Mouse (Mus musculus) ES-Bruce4 (cell line): Measurements from ENCODE around the gene Celf5. TPM values are rescaled to one million over a fixed set of nuclear protein-coding genes. Genes with fewer than 3 reads are reported as not detected.

Experiments used
- H3K27ac ChIP-seq: 2 replicates; pipeline ENCODE4 v1.5.1; 2012; ENCODE audit warnings: low read length, inconsistent platforms; ENCODE audit not compliant: insufficient read depth
- H3K27me3 ChIP-seq: 2 replicates; pipeline ENCODE4 v1.6.1; 2012; ENCODE audit warnings: mild to moderate bottlenecking, low read length, inconsistent platforms; ENCODE audit not compliant: control insufficient read depth, poor library complexity, insufficient read depth, severe bottlenecking
- H3K36me3 ChIP-seq: 2 replicates; pipeline ENCODE4 v1.6.1; 2012; ENCODE audit warnings: inconsistent platforms, mild to moderate bottlenecking, low read length, moderate library complexity; ENCODE audit not compliant: control insufficient read depth, poor library complexity, insufficient read depth, severe bottlenecking
- H3K4me1 ChIP-seq: one replicate; pipeline ENCODE4 v1.8.1; 2011; ENCODE audit warnings: low read length; ENCODE audit not compliant: control insufficient read depth, insufficient read depth
- H3K4me3 ChIP-seq: 2 replicates; pipeline ENCODE4 v1.5.1; 2011; ENCODE audit warnings: low read depth, mild to moderate bottlenecking, low read length
- H3K9ac ChIP-seq: 2 replicates; pipeline ENCODE4 v1.6.1; 2012; ENCODE audit warnings: low read depth, mild to moderate bottlenecking, inconsistent platforms; ENCODE audit not compliant: poor library complexity, severe bottlenecking
- H3K9me3 ChIP-seq: replicated peaks from 2 replicates; pipeline ENCODE4 v1.6.1; 2012; ENCODE audit warnings: mild to moderate bottlenecking, low read length, inconsistent platforms; ENCODE audit not compliant: control insufficient read depth, poor library complexity, insufficient read depth, severe bottlenecking
- CTCF ChIP-seq: IDR thresholded peaks from one replicate; pipeline ENCODE4 v1.8.1; 2011; ENCODE audit warnings: low read depth, low read length
- EP300 ChIP-seq: IDR thresholded peaks from 2 replicates; pipeline ENCODE4 v1.6.1; 2011; ENCODE audit warnings: low read depth, low read length; ENCODE audit not compliant: insufficient read depth
- POLR2A ChIP-seq: IDR thresholded peaks from one replicate; pipeline ENCODE4 v1.8.1; 2011; ENCODE audit warnings: low read length; ENCODE audit not compliant: insufficient read depth
- polyA plus RNA-seq: library from polyadenylated mRNA; stranded (reverse); fragments of >200 nt; gene quantifications from 2 replicates; pipeline ENCODE4 v1.2.4, GENCODE M21; 2011; ENCODE audit warnings: low read depth; ENCODE audit not compliant: missing spikeins, insufficient read depth, insufficient read length

The Celf5 gene
- polyA plus RNA-seq, 1 experiment, result 27.5 TPM

DNA sequence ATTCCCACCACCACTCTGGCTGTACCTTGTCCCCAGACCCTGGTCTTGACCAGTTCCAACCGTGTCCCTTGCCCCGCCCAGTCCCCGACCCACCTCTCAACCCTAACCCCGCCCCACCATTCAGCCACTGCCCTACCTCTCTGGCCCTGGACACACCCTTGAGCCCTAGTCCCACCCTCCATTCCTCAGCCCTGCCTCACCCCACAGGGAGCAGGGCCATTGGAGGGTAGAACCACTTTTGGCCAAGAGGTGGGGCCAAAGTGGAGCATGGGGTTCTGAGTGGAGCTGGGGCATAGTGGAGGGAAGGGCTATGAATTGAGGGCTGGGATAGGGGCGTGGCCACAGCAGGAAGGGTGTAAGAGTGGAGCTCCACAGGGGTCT is 17.3 kb downstream of the Celf5 start:
- no peaks in the 10 kb centered on the region for H3K27me3 ChIP-seq
- H3K4me3 ChIP-seq, result peak overlapping the region; percentile 55
- H3K9ac ChIP-seq, result no peak overlapping the region
- H3K27ac ChIP-seq, result peak overlapping the region; percentile 14; the same call in 1 of the 2 replicates
- no peaks in the 10 kb centered on the region for H3K4me1 ChIP-seq
- H3K36me3 ChIP-seq, result no peaks in the 10 kb centered on the region
- no peak for TF ChIP-seq CTCF
- TF ChIP-seq EP300, result no peak
- TF ChIP-seq POLR2A, result no peak
- no peaks in the 10 kb centered on the region for H3K9me3 ChIP-seq

DNA sequence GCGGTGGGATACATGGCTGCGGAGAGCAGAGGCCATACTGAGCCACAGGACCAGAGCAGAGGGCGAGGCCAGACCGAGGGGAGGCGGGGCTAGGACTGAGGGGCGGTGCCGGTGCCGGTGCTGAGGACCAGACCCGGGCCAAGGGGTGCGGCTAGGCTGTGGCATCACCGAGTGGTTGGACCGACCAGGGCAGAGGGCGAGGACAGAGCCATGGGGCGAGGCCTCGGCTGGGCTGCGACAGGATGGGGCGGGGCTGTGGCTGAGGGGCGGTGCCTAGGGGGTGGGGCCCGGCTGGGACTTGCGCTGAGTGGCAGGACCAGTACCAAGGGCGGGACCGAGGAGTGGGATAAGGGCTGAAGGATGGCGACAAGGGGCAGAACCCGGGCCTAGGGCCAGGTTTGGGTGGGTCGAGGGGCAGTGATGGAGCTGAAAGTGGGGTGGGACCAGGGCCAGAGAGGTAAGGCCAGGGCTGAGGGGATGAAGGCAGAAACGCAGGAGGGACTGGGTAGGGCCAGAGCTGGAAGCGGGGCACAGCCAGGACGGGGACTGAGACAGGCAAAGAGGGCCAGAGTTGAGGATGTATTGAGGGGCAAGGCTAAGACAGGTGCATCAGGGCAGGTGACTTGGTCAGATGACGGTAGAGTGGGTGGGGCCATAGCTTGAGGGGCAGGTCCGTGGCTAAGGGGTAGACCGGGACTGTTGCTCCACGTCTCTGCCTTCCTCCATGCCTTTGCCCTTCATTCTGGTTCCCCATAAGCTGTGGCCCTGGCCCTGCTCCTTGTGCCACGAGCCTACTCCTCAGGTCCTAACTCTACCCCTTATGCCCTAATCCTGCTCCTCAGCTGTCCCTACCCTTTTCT is 17.9 kb downstream of the Celf5 start:
- no peaks in the 10 kb centered on the region for H3K4me1 ChIP-seq
- peak overlapping the region; percentile 26; the same call in 1 of the 2 replicates for H3K9ac ChIP-seq
- no peaks in the 10 kb centered on the region for H3K9me3 ChIP-seq
- no peaks in the 10 kb centered on the region for H3K27me3 ChIP-seq
- H3K4me3 ChIP-seq, result peak overlapping the region; percentile 60
- no peaks in the 10 kb centered on the region for H3K36me3 ChIP-seq
- peak overlapping the region; percentile 14; the same call in 1 of the 2 replicates for H3K27ac ChIP-seq
- TF ChIP-seq EP300, result no peak
- TF ChIP-seq POLR2A, result no peak
- TF ChIP-seq CTCF, result no peak

DNA sequence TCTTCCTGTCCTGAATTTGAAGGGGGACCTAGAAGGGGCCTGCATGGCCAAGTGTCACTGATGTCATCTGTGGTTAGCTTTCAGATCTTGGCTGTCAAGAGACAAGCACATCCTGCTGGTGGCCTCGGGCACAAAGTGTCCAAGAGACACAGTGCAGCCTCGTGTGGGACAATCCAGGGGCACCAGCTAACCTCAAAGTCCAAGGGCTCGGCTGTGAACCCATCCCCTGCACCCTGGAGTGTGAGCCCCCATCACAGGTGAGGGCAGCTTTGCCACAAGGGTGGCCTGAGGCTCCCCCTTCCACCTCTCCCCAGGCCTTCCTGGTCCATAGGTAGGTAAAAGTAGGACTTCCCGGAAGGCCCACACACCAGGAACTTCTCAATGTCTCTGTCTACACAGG is 19.0 kb downstream of the Celf5 start:
- H3K9ac ChIP-seq, result peak overlapping the region; percentile 26; the same call in 1 of the 2 replicates
- TF ChIP-seq CTCF, result no peak
- TF ChIP-seq POLR2A, result no peak
- no peak for TF ChIP-seq EP300
- H3K4me3 ChIP-seq, result peak overlapping the region; percentile 60; the same call in 1 of the 2 replicates
- H3K27ac ChIP-seq, result no peak overlapping the region
- no peaks in the 10 kb centered on the region for H3K9me3 ChIP-seq
- H3K27me3 ChIP-seq, result no peaks in the 10 kb centered on the region
- no peaks in the 10 kb centered on the region for H3K36me3 ChIP-seq
- no peaks in the 10 kb centered on the region for H3K4me1 ChIP-seq

DNA sequence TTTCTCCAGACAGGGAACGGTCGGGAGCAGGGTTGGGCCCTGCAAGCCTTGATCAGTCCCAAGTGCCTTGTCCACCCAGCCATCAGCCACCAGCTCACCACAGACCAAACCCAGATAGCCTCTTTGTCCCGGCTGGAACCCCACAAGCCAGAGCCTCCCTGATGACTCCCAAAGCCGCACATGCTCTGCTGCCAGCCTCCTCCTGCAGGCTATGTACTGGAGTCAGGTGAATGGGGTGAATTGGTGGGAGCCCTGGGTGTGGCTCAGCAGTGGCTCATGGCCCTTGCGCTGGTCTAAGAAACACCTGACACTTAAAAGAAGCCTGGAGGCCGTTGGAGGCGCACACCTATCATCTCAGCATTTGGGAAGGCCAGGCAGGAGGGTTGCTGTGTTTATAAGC is 19.6 kb downstream of the Celf5 start:
- Histone ChIP-seq H3K27ac (no peak overlapping the region), H3K36me3 (no peaks in the 10 kb centered on the region), H3K4me3 (no peak overlapping the region), H3K9me3 (no peaks in the 10 kb centered on the region), H3K9ac (no peak overlapping the region), H3K4me1 (no peaks in the 10 kb centered on the region), H3K27me3 (no peaks in the 10 kb centered on the region)
- TF ChIP-seq CTCF (no peak), POLR2A (no peak), EP300 (no peak)

DNA sequence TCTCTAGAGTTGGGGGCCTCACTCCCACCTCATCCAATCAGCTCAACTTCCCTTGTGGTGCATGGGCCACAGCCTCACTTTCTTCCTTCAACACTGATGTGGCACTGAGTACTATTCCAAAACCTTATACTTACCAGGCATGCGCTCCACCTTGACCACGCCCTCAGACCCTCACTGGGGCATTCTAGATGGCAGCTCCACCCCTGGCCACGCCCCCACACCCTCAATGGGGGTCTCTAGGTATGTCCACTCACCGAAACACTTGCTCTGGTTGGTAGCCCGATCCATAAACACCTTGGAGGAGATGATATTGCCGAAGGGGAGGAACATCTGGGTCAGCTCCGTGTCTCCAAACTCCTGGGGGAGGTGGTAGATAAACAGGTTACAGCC is 20.1 kb downstream of the Celf5 start:
- TF ChIP-seq EP300 (no peak), POLR2A (no peak), CTCF (no peak)
- Histone ChIP-seq H3K4me3 (0 out of 2 replicates have a peak overlapping the region, but pooled peaks have one; percentile 13), H3K4me1 (no peaks in the 10 kb centered on the region), H3K9me3 (no peaks in the 10 kb centered on the region), H3K9ac (no peak overlapping the region), H3K27ac (no peak overlapping the region; the same call in 1 of the 2 replicates), H3K36me3 (no peaks in the 10 kb centered on the region), H3K27me3 (no peaks in the 10 kb centered on the region)

DNA sequence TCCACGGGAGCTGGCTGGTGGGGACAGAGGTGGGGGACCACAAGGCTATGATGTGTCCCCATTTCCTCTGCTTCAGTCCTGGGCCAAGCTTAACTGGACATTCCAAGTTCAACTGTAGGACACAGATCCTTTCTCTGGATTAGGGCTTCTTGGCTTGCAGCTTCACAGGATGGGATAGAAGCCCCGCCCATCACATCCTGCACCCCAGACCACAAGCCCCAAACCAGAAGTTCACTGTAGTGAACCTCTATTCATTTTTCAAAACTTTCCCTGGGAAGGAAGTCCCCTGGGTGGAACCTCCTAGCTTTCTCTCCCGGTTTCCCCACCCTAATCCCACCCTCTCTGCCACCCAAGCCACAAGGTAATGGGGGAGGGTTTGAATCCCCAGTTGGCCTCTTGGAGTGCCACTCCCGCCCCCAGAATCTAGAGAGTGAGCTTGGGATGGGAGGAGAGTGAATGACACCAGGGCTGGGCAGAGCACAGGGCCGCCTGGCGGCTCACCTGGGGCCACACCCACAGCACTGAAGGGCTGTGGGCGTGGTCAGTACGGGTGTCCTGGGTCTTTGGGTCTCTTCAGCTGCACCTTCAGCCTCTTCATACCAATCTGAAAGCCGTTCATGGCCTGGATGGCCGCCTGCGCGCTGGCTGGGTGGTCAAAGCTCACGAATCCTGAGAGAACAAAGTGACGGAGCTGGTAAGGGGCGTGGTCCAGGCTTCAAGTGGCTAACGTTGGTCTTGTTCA is 20.7 kb downstream of the Celf5 start:
- Histone ChIP-seq H3K4me3 (0 out of 2 replicates have a peak overlapping the region, but pooled peaks have one; percentile 13), H3K9ac (no peak overlapping the region), H3K27ac (no peak overlapping the region; the same call in 1 of the 2 replicates), H3K4me1 (no peaks in the 10 kb centered on the region), H3K27me3 (no peaks in the 10 kb centered on the region), H3K9me3 (no peaks in the 10 kb centered on the region), H3K36me3 (no peaks in the 10 kb centered on the region)
- TF ChIP-seq POLR2A, result no peak
- TF ChIP-seq EP300, result no peak
- no peak for TF ChIP-seq CTCF
